Mouse (Mus musculus) lung, adult 2 months (tissue): ENCODE measurements at regions not wholly inside any gene's neighbourhood (a gene's known extent, or its start where the extent isn't known, plus 50 kb on each side); places are given as distances from the start of the nearest gene placed in this dataset.

Experiments used
- CTCF ChIP-seq: fragments of 200-500 bp; IDR thresholded peaks from 2 replicates; pipeline ENCODE4 v1.5.1; 2011; ENCODE audit warnings: mild to moderate bottlenecking, low read length, control low read depth; ENCODE audit not compliant: insufficient read depth
- POLR2A ChIP-seq: fragments of 200-500 bp; IDR thresholded peaks from 2 replicates; pipeline ENCODE4 v1.6.1; 2011; ENCODE audit warnings: low read depth, mild to moderate bottlenecking, control low read depth, low read length, borderline replicate concordance; ENCODE audit errors: extremely low read depth

DNA sequence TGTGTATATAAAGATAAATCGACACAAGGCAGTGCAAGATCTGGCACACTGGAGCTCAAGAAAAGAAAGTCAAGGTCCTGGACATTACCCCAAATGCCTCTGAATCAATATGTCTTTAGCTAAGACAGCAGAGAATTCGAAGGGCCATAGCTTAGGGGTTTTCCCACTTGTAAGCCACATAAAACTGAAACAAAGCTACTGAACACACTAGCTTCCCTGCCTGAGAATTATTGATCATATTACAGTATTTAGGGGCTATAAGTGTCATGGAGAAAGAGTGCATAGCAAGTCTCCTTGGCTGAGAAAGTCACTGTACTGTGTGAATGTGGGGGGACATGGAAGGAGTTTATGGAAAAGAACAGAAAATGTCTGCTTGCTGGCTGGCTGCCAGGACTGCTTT, 207.3 kb upstream of the Htr1f start:
- no peak for TF ChIP-seq CTCF
- TF ChIP-seq POLR2A = no peak
